Mouse (Mus musculus): ENCODE results near the gene Znhit3. TPM values are rescaled to one million over a fixed set of nuclear protein-coding genes. Genes with fewer than 3 reads are reported as not detected.

The Znhit3 gene
- polyA plus RNA-seq, 1 experiment from 2014 or later: 62.6 TPM

GRCm38 (mm10) chr11:84952611-84953010 is 36.4 kb upstream of the Znhit3 start:
- H3K9ac ChIP-seq: no peak overlapping the region
- ATAC-seq (ENCODE audit: borderline replicate concordance, extremely low read depth, low FRiP score, low TSS enrichment): peak; percentile 55; the same call in 1 of the 2 replicates
- no peaks in the 10 kb centered on the region for H3K9me3 ChIP-seq
- no peak overlapping the region for H3K4me2 ChIP-seq
- 35% methylated on average over 2 of the region's 2 CpGs for WGBS
- no peaks in the 10 kb centered on the region for H3K36me3 ChIP-seq
- H3K27ac ChIP-seq: no peak overlapping the region
- peaks cover 20% of the 10 kb centered on the region for H3K27me3 ChIP-seq
- no peak overlapping the region for H3K4me3 ChIP-seq
- H3K4me1 ChIP-seq: peaks cover 2% of the 10 kb centered on the region

GRCm38 (mm10) chr11:84948526-84948925 is 32.4 kb upstream of the Znhit3 start:
- Histone ChIP-seq H3K27ac (no peak overlapping the region), H3K4me3 (no peak overlapping the region), H3K4me2 (no peak overlapping the region), H3K36me3 (no peaks in the 10 kb centered on the region), H3K9me3 (no peaks in the 10 kb centered on the region), H3K4me1 (no peaks in the 10 kb centered on the region), H3K9ac (no peak overlapping the region), H3K27me3 (peaks cover 10% of the 10 kb centered on the region)
- ATAC-seq (ENCODE audit: borderline replicate concordance, extremely low read depth, low FRiP score, low TSS enrichment): no peak
- 45% methylated on average over 3 of the region's 3 CpGs for WGBS

GRCm38 (mm10) chr11:84948114-84948513 is 31.9 kb upstream of the Znhit3 start:
- no peak for ATAC-seq (ENCODE audit: borderline replicate concordance, extremely low read depth, low FRiP score, low TSS enrichment)
- Histone ChIP-seq H3K9ac (no peak overlapping the region), H3K27ac (no peak overlapping the region), H3K9me3 (no peaks in the 10 kb centered on the region), H3K4me3 (no peak overlapping the region), H3K4me1 (no peaks in the 10 kb centered on the region), H3K27me3 (peaks cover 14% of the 10 kb centered on the region), H3K4me2 (no peak overlapping the region), H3K36me3 (no peaks in the 10 kb centered on the region)
- 52% methylated on average over 3 of the region's 3 CpGs for WGBS

GRCm38 (mm10) chr11:84947206-84947605 is 31.0 kb upstream of the Znhit3 start:
- no peak overlapping the region for H3K27ac ChIP-seq
- 77% methylated on average over 6 of the region's 6 CpGs for WGBS
- no peak overlapping the region for H3K4me3 ChIP-seq
- H3K4me2 ChIP-seq: no peak overlapping the region
- no peaks in the 10 kb centered on the region for H3K9me3 ChIP-seq
- ATAC-seq (ENCODE audit: borderline replicate concordance, extremely low read depth, low FRiP score, low TSS enrichment): no peak
- no peaks in the 10 kb centered on the region for H3K4me1 ChIP-seq
- H3K36me3 ChIP-seq: no peaks in the 10 kb centered on the region
- H3K9ac ChIP-seq: no peak overlapping the region
- peaks cover 19% of the 10 kb centered on the region for H3K27me3 ChIP-seq

DNA sequence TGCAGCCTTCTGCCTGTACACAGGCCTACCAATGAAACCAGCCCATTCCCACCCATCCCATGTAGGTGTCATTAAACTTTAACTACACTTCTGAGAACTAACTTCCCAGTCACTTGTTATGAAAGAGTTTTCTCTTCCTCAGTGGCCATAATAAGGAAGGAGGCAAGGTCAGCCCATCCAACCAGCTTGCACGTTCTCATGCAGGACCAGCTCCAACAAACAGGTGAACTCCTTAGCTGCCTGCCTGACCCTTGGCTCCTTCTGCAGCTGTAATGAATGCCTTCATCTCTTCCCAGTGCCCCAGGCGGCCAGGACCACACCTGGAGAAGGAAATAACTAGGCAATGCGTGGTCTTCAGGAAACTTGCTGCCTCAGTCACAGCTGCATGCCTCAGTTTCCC is 29.7 kb upstream of the Znhit3 start:
- no peaks in the 10 kb centered on the region for H3K4me1 ChIP-seq
- peaks cover 19% of the 10 kb centered on the region for H3K27me3 ChIP-seq
- ATAC-seq (ENCODE audit: borderline replicate concordance, extremely low read depth, low FRiP score, low TSS enrichment): no peak
- no peaks in the 10 kb centered on the region for H3K9me3 ChIP-seq
- no peaks in the 10 kb centered on the region for H3K36me3 ChIP-seq
- no peak overlapping the region for H3K4me3 ChIP-seq
- no peak overlapping the region for H3K27ac ChIP-seq
- WGBS: 38% methylated on average over 3 of the region's 3 CpGs
- no peak overlapping the region for H3K4me2 ChIP-seq
- H3K9ac ChIP-seq: no peak overlapping the region

- WGBS: 2% methylated on average over 12 of the region's 12 CpGs
- ATAC-seq (ENCODE audit: borderline replicate concordance, extremely low read depth, low FRiP score, low TSS enrichment): no peak
- Histone ChIP-seq H3K27ac (no peak overlapping the region), H3K36me3 (no peaks in the 10 kb centered on the region), H3K9ac (no peak overlapping the region), H3K4me2 (no peak overlapping the region), H3K9me3 (no peaks in the 10 kb centered on the region), H3K27me3 (peaks cover 19% of the 10 kb centered on the region), H3K4me1 (no peaks in the 10 kb centered on the region), H3K4me3 (no peak overlapping the region)
Observed at GRCm38 (mm10) chr11:84944639-84945435, 28.7 kb upstream of the Znhit3 start.

DNA sequence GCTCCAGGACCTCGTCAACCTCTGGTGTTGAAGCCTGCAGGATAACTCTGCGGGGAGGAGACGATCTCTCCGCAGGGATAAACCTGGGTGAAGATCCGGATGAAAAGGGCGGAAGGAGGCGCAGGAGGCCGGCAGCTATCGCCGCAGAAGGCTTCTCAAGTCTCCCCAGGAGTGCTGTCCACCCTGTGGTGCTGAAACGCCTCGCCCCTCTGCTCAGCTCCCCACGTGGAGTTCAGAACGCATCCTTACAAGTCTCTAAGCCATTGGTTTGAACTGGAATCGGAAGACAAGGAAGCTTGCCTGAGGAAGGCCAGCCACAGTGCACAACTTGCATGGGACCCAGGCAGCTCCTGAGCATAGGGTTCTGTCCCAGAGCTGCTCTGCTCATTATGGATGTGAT is 27.8 kb upstream of the Znhit3 start:
- H3K4me2 ChIP-seq: peak overlapping the region; percentile 39
- ATAC-seq (ENCODE audit: borderline replicate concordance, extremely low read depth, low FRiP score, low TSS enrichment): no peak

GRCm38 (mm10) chr11:84940140-84940539 is 24.0 kb upstream of the Znhit3 start:
- Histone ChIP-seq H3K4me3 (no peak overlapping the region), H3K27ac (no peak overlapping the region)
- 70% methylated on average over 10 of the region's 10 CpGs for WGBS

More for the DNA sequence above, 27.8 kb upstream of the Znhit3 start:
- Histone ChIP-seq H3K36me3 (no peaks in the 10 kb centered on the region), H3K4me3 (no peak overlapping the region), H3K27me3 (peaks cover 19% of the 10 kb centered on the region), H3K9ac (no peak overlapping the region), H3K27ac (no peak overlapping the region), H3K4me1 (no peaks in the 10 kb centered on the region), H3K9me3 (no peaks in the 10 kb centered on the region)
- 0% methylated on average over 15 of the region's 15 CpGs for WGBS

GRCm38 (mm10) chr11:84939508-84940053 is 23.4 kb upstream of the Znhit3 start:
- 56% methylated on average over 8 of the region's 8 CpGs for WGBS
- no peak for ATAC-seq (ENCODE audit: borderline replicate concordance, extremely low read depth, low FRiP score, low TSS enrichment)
- H3K27me3 ChIP-seq: peaks cover 17% of the 10 kb centered on the region
- no peak overlapping the region for H3K4me2 ChIP-seq
- H3K9ac ChIP-seq: no peak overlapping the region
- H3K9me3 ChIP-seq: no peaks in the 10 kb centered on the region
- H3K4me3 ChIP-seq: no peak overlapping the region
- H3K27ac ChIP-seq: no peak overlapping the region
- no peaks in the 10 kb centered on the region for H3K4me1 ChIP-seq
- H3K36me3 ChIP-seq: no peaks in the 10 kb centered on the region

More at GRCm38 (mm10) chr11:84940140-84940539, 24.0 kb upstream of the Znhit3 start:
- no peak for ATAC-seq (ENCODE audit: borderline replicate concordance, extremely low read depth, low FRiP score, low TSS enrichment)
- H3K9me3 ChIP-seq: no peaks in the 10 kb centered on the region
- H3K9ac ChIP-seq: no peak overlapping the region
- H3K4me2 ChIP-seq: no peak overlapping the region
- H3K27me3 ChIP-seq: peaks cover 19% of the 10 kb centered on the region
- H3K4me1 ChIP-seq: no peaks in the 10 kb centered on the region
- no peaks in the 10 kb centered on the region for H3K36me3 ChIP-seq

DNA sequence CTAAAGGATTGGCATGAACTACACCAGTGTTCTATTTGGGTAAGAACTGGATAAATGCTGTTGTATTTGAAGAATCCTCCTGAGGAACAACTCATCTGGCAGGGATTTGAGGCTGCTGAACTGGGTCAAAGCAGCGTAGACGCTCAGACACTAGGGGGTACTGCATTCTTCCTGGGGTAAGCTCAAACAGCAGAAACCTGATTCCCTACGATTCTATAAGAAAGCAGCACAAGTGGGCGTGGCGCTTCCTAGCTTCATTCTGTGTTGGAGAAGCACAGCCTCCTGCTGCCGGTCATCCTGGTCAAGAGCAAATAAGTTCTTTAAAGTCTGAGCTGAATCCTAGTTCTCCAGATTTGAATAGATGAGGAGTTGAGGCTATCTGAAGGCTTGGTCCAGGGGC is 16.1 kb upstream of the Znhit3 start:
- Histone ChIP-seq H3K4me1 (no peaks in the 10 kb centered on the region), H3K27ac (no peak overlapping the region), H3K9ac (no peak overlapping the region), H3K36me3 (no peaks in the 10 kb centered on the region), H3K4me2 (no peak overlapping the region), H3K4me3 (no peak overlapping the region), H3K9me3 (no peaks in the 10 kb centered on the region), H3K27me3 (no peaks in the 10 kb centered on the region)
- 15% methylated on average over 6 of the region's 6 CpGs for WGBS
- no peak for ATAC-seq (ENCODE audit: borderline replicate concordance, extremely low read depth, low FRiP score, low TSS enrichment)

DNA sequence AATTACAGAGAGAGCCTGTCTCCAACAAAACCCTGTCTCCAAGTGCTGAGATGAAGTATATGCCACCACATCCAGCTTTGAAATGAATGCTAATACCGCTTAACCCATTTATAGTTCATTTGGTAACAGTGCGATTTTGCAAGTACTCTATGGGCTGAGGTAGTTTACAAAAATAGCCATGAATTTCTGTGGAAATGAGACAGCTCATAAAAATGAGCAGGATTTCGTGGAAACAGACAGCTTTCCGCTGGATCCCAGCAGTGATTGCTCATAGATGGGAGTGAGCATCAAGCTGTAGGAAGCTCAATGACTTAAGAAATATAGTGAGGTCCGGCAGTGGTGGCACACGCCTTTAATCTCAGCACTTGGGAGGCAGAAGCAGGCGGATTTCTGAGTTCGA is 4.8 kb upstream of the Znhit3 start:
- Histone ChIP-seq H3K4me2 (no peak overlapping the region), H3K4me1 (no peaks in the 10 kb centered on the region), H3K4me3 (no peak overlapping the region), H3K27me3 (no peaks in the 10 kb centered on the region), H3K9ac (no peak overlapping the region), H3K27ac (no peak overlapping the region), H3K36me3 (no peaks in the 10 kb centered on the region), H3K9me3 (no peaks in the 10 kb centered on the region)
- ATAC-seq (ENCODE audit: borderline replicate concordance, extremely low read depth, low FRiP score, low TSS enrichment): no peak
- 85% methylated on average over 8 of the region's 8 CpGs for WGBS

GRCm38 (mm10) chr11:84919951-84920350 is 3.8 kb upstream of the Znhit3 start:
- Histone ChIP-seq H3K4me3 (no peak overlapping the region), H3K9me3 (no peaks in the 10 kb centered on the region), H3K27ac (no peak overlapping the region), H3K4me2 (no peak overlapping the region), H3K9ac (no peak overlapping the region), H3K36me3 (no peaks in the 10 kb centered on the region), H3K4me1 (peaks cover 5% of the 10 kb centered on the region), H3K27me3 (no peaks in the 10 kb centered on the region)
- ATAC-seq (ENCODE audit: borderline replicate concordance, extremely low read depth, low FRiP score, low TSS enrichment): no peak
- WGBS: 60% methylated on average over 7 of the region's 7 CpGs

Measured in lung, embryonic 15.5 days (tissue).